Mouse (Mus musculus): Measurements from ENCODE around the gene Cdk5rap3. TPM values are rescaled to one million over a fixed set of nuclear protein-coding genes. Genes with fewer than 3 reads are reported as not detected.
A peak's percentile ranks its signal among the peaks of the same experiment; 100 is the strongest.

Gene Cdk5rap3
- polyA plus RNA-seq, 1 experiment from 2014 or later: 98.2 TPM

- H3K36me3 ChIP-seq (ENCODE audit: control insufficient read depth, insufficient read depth, low read length): peaks cover 2% of the 10 kb centered on the region; the same call in 1 of the 2 replicates
- no peaks in the 10 kb centered on the region; the same call in 1 of the 2 replicates for H3K4me1 ChIP-seq (replicated peaks; ENCODE audit: control insufficient read depth, insufficient read depth, low read length)
- H3K27me3 ChIP-seq (ENCODE audit: control insufficient read depth, insufficient read depth, low read length): no peaks in the 10 kb centered on the region
- H3K27ac ChIP-seq (ENCODE audit: low read depth, low read length): no peak overlapping the region
- 89% methylated on average over 4 of the region's 4 CpGs for WGBS
- H3K9me3 ChIP-seq (ENCODE audit: control insufficient read depth, low read length): no peaks in the 10 kb centered on the region
- ATAC-seq (ENCODE audit: low FRiP score) (no peak), DNase-seq (ENCODE audit: low spot score) (no peak)
- no peak overlapping the region for H3K9ac ChIP-seq (ENCODE audit: low read depth, low read length)
- H3K4me3 ChIP-seq (ENCODE audit: low read depth, low read length): no peak overlapping the region
- H3K4me2 ChIP-seq (replicated peaks; ENCODE audit: low read depth, low read length): no peak overlapping the region
These were observed 31.6 kb upstream of the Cdk5rap3 start for GRCm38 (mm10) chr11:96947849-96948248.

- H3K9ac ChIP-seq (ENCODE audit: low read depth, low read length): no peak overlapping the region
- no peaks in the 10 kb centered on the region; the same call in 1 of the 2 replicates for H3K4me1 ChIP-seq (replicated peaks; ENCODE audit: control insufficient read depth, insufficient read depth, low read length)
- no peaks in the 10 kb centered on the region for H3K36me3 ChIP-seq (ENCODE audit: control insufficient read depth, insufficient read depth, low read length)
- H3K27ac ChIP-seq (ENCODE audit: low read depth, low read length): no peak overlapping the region
- no peaks in the 10 kb centered on the region for H3K9me3 ChIP-seq (ENCODE audit: control insufficient read depth, low read length)
- no peaks in the 10 kb centered on the region for H3K27me3 ChIP-seq (ENCODE audit: control insufficient read depth, insufficient read depth, low read length)
- H3K4me2 ChIP-seq (replicated peaks; ENCODE audit: low read depth, low read length): no peak overlapping the region
- DNase-seq (ENCODE audit: low spot score): no peak
- ATAC-seq (ENCODE audit: low FRiP score): no peak
- WGBS: 77% methylated on average over 9 of the region's 9 CpGs
- no peak overlapping the region for H3K4me3 ChIP-seq (ENCODE audit: low read depth, low read length)
These were observed 30.2 kb upstream of the Cdk5rap3 start for GRCm38 (mm10) chr11:96946498-96946897.

- Histone ChIP-seq H3K9me3 (ENCODE audit: control insufficient read depth, low read length) (no peaks in the 10 kb centered on the region), H3K4me3 (ENCODE audit: low read depth, low read length) (no peak overlapping the region), H3K27ac (ENCODE audit: low read depth, low read length) (no peak overlapping the region), H3K4me2 (replicated peaks; ENCODE audit: low read depth, low read length) (peak overlapping the region; percentile 89), H3K9ac (ENCODE audit: low read depth, low read length) (peak overlapping the region; percentile 7; the same call in 1 of the 2 replicates), H3K36me3 (ENCODE audit: control insufficient read depth, insufficient read depth, low read length) (no peaks in the 10 kb centered on the region), H3K4me1 (replicated peaks; ENCODE audit: control insufficient read depth, insufficient read depth, low read length) (no peaks in the 10 kb centered on the region; the same call in 1 of the 2 replicates), H3K27me3 (ENCODE audit: control insufficient read depth, insufficient read depth, low read length) (no peaks in the 10 kb centered on the region)
- 84% methylated on average over 14 of the region's 14 CpGs for WGBS
- DNase-seq (ENCODE audit: low spot score) (no peak), ATAC-seq (ENCODE audit: low FRiP score) (no peak)
These were observed 28.7 kb upstream of the Cdk5rap3 start for GRCm38 (mm10) chr11:96944844-96945580.

- WGBS: 1% methylated on average over 29 of the region's 29 CpGs
- no peak within 1 kb of the TSS for H3K27ac ChIP-seq (ENCODE audit: low read depth, low read length)
These were observed 27.5 kb upstream of the Cdk5rap3 start, which contains the start of gene Pnpo for GRCm38 (mm10) chr11:96943746-96944304. Gene Pnpo (minus strand): TSS chr11:96943986.

GRCm38 (mm10) chr11:96941989-96942590, 25.8 kb upstream of the Cdk5rap3 start:
- no peak overlapping the region for H3K9ac ChIP-seq (ENCODE audit: low read depth, low read length)
- no peak overlapping the region for H3K27ac ChIP-seq (ENCODE audit: low read depth, low read length)
- WGBS: 81% methylated on average over 6 of the region's 6 CpGs
- no peaks in the 10 kb centered on the region for H3K36me3 ChIP-seq (ENCODE audit: control insufficient read depth, insufficient read depth, low read length)
- DNase-seq (ENCODE audit: low spot score): no peak
- no peaks in the 10 kb centered on the region for H3K9me3 ChIP-seq (ENCODE audit: control insufficient read depth, low read length)
- H3K4me2 ChIP-seq (replicated peaks; ENCODE audit: low read depth, low read length): no peak overlapping the region
- H3K4me3 ChIP-seq (ENCODE audit: low read depth, low read length): no peak overlapping the region
- H3K4me1 ChIP-seq (replicated peaks; ENCODE audit: control insufficient read depth, insufficient read depth, low read length): no peaks in the 10 kb centered on the region; the same call in 1 of the 2 replicates
- ATAC-seq (ENCODE audit: low FRiP score): no peak
- H3K27me3 ChIP-seq (ENCODE audit: control insufficient read depth, insufficient read depth, low read length): no peaks in the 10 kb centered on the region

More at GRCm38 (mm10) chr11:96943746-96944304, 27.5 kb upstream of the Cdk5rap3 start, which contains the start of gene Pnpo:
- Histone ChIP-seq H3K36me3 (ENCODE audit: control insufficient read depth, insufficient read depth, low read length) (no peaks in the 10 kb centered on the region), H3K4me2 (replicated peaks; ENCODE audit: low read depth, low read length) (peak within 1 kb of the TSS; percentile 89), H3K9me3 (ENCODE audit: control insufficient read depth, low read length) (no peaks in the 10 kb centered on the region), H3K4me1 (replicated peaks; ENCODE audit: control insufficient read depth, insufficient read depth, low read length) (no peaks in the 10 kb centered on the region; the same call in 1 of the 2 replicates), H3K27me3 (ENCODE audit: control insufficient read depth, insufficient read depth, low read length) (no peaks in the 10 kb centered on the region), H3K9ac (ENCODE audit: low read depth, low read length) (peak within 1 kb of the TSS; percentile 32; the same call in 1 of the 2 replicates), H3K4me3 (ENCODE audit: low read depth, low read length) (peak within 1 kb of the TSS; percentile 45)
- ATAC-seq (ENCODE audit: low FRiP score): peak; percentile 96
- DNase-seq (ENCODE audit: low spot score): peak; percentile 86

GRCm38 (mm10) chr11:96940578-96941465, 24.5 kb upstream of the Cdk5rap3 start:
- no peak overlapping the region for H3K9ac ChIP-seq (ENCODE audit: low read depth, low read length)
- H3K4me2 ChIP-seq (replicated peaks; ENCODE audit: low read depth, low read length): no peak overlapping the region
- no peak overlapping the region for H3K27ac ChIP-seq (ENCODE audit: low read depth, low read length)
- H3K27me3 ChIP-seq (ENCODE audit: control insufficient read depth, insufficient read depth, low read length): no peaks in the 10 kb centered on the region
- no peaks in the 10 kb centered on the region for H3K9me3 ChIP-seq (ENCODE audit: control insufficient read depth, low read length)
- DNase-seq (ENCODE audit: low spot score): no peak
- WGBS: 80% methylated on average over 16 of the region's 16 CpGs
- H3K4me1 ChIP-seq (replicated peaks; ENCODE audit: control insufficient read depth, insufficient read depth, low read length): no peaks in the 10 kb centered on the region; the same call in 1 of the 2 replicates
- no peak for ATAC-seq (ENCODE audit: low FRiP score)
- H3K36me3 ChIP-seq (ENCODE audit: control insufficient read depth, insufficient read depth, low read length): no peaks in the 10 kb centered on the region
- no peak overlapping the region for H3K4me3 ChIP-seq (ENCODE audit: low read depth, low read length)

DNA sequence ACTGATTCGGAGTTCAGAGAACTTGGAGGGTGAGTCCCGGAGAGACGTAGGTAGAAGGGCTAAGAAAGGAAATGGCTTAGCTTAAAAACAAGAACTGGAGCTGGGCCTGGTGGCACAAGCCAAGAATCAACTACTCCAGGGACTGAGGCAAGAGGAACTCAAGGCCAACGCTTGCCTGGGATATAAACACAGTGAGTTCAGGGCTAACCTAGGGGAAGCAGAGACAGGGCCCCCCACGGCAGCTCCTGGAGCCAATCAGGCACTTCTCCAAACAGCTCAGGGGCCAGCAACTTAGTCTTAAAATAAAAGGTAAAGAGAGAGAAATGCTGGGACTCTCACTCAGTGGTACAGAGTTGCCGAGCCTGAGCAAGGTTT, 22.1 kb upstream of the Cdk5rap3 start:
- no peak overlapping the region for H3K4me3 ChIP-seq (ENCODE audit: low read depth, low read length)
- H3K4me1 ChIP-seq (replicated peaks; ENCODE audit: control insufficient read depth, insufficient read depth, low read length): no peaks in the 10 kb centered on the region
- no peak overlapping the region for H3K4me2 ChIP-seq (replicated peaks; ENCODE audit: low read depth, low read length)
- no peak overlapping the region for H3K27ac ChIP-seq (ENCODE audit: low read depth, low read length)
- no peaks in the 10 kb centered on the region for H3K9me3 ChIP-seq (ENCODE audit: control insufficient read depth, low read length)
- no peak for ATAC-seq (ENCODE audit: low FRiP score)
- no peaks in the 10 kb centered on the region for H3K36me3 ChIP-seq (ENCODE audit: control insufficient read depth, insufficient read depth, low read length)
- WGBS: 87% methylated on average over 6 of the region's 6 CpGs
- no peaks in the 10 kb centered on the region for H3K27me3 ChIP-seq (ENCODE audit: control insufficient read depth, insufficient read depth, low read length)
- DNase-seq (ENCODE audit: low spot score): no peak
- H3K9ac ChIP-seq (ENCODE audit: low read depth, low read length): no peak overlapping the region
